Mouse (Mus musculus) kidney, adult 2 months (tissue): Measurements from ENCODE around the gene Rgs14.

ENCODE experiments used
- CTCF ChIP-seq: fragments of 200-500 bp; conservative IDR thresholded peaks from 2 replicates; pipeline ENCODE4 v1.5.1; 2011; ENCODE audit warnings: low read depth, mild to moderate bottlenecking, control low read depth, low read length, moderate library complexity, mixed read lengths; ENCODE audit not compliant: insufficient read depth, insufficient read length
- POLR2A ChIP-seq: fragments of 200-500 bp; IDR thresholded peaks from one replicate; pipeline ENCODE4 v1.6.1; 2011; ENCODE audit warnings: low read depth, low read length, control low read depth

GRCm38 (mm10) chr13:55374206-55374924, 4.8 kb downstream of the Rgs14 start:
- TF ChIP-seq CTCF (no peak), POLR2A (no peak)
